Mouse (Mus musculus): ENCODE measurements around the gene Runx1.

DNA sequence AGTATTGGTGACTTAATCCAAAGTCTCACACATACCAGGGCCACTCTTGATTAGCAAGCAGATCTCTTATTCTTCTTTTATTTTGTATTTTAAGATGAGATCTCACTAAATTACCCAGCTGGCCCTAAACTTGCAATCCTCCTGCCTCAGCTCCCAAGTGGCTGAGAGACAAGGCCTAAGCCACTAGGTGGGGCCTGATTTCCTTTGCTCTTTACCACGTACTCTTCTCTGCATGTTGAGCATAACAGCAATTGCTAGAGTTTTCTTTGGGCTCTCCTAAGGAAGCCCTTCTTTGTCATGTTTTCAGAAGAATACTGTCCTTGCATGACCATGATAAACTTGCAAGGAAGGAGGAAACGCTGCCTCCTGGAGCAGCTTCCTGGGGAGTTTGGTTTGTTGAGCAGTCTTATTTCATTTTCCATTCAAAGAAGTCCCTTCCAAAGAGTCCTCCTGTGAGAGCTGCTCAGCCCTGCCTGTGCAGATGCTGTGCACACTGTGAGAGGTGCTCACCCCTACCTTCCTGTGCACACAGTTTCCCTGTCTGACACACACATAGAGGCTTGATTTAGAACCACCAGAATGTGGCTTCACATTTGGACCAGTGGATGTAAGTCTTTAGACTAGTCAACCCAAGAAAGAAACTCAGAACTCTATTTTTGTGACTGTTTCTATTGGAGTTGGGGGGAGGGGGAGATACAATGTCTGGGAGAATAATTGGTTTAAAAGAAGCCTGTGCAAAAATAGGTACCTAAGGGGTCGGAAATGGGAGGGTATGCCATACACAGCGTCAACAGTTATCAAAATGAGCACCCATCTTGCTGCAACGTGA lies 11.4 kb downstream of the Runx1 start:
- no peak for TF ChIP-seq CTCF (IDR thresholded peaks at IDR 0.05; ENCODE audit: control insufficient read depth, insufficient read depth, insufficient replicate concordance, low read depth, low read length)
- TF ChIP-seq POLR2A (IDR thresholded peaks at IDR 0.05; ENCODE audit: control insufficient read depth, low read depth, low read length), result no peak
